Mouse (Mus musculus) E14TG2a.4 (cell line): ENCODE results near the gene Stard3.
A peak's percentile ranks its signal among the peaks of the same experiment; 100 is the strongest.

Experiments used
- H3K27me3 ChIP-seq: 2 replicates; pipeline ENCODE4 v1.6.1; 2014; ENCODE audit warnings: low read length, control low read depth; ENCODE audit not compliant: insufficient read depth
- H3K36me3 ChIP-seq: 2 replicates; pipeline ENCODE4 v1.6.1; 2014; ENCODE audit warnings: low read length, control low read depth; ENCODE audit not compliant: insufficient read depth
- H3K4me1 ChIP-seq: replicated peaks from 2 replicates; pipeline ENCODE4 v1.6.1; 2014; ENCODE audit warnings: low read depth, low read length, control low read depth
- H3K4me3 ChIP-seq: replicated peaks from 2 replicates; pipeline ENCODE4 v1.5.1; 2014; ENCODE audit warnings: mild to moderate bottlenecking, low read length
- H3K9me3 ChIP-seq: 2 replicates; pipeline ENCODE4 v1.6.1; 2014; ENCODE audit warnings: low read length, control low read depth
- CTCF ChIP-seq: conservative IDR thresholded peaks from 2 replicates; pipeline ENCODE4 v1.5.1; 2014; ENCODE audit warnings: low read length
- NANOG ChIP-seq: IDR thresholded peaks from 2 replicates; pipeline ENCODE4 v1.6.1; 2014; ENCODE audit warnings: borderline replicate concordance, low read length, mixed read lengths
- POU5F1 ChIP-seq: IDR thresholded peaks from 2 replicates; pipeline ENCODE4 v1.6.1; 2014; ENCODE audit warnings: low read length, borderline replicate concordance

Stard3 gene

GRCm38 (mm10) chr11:98390141-98390540 is 32.0 kb downstream of the Stard3 start:
- H3K4me3 ChIP-seq, result no peak overlapping the region
- no peaks in the 10 kb centered on the region for H3K36me3 ChIP-seq
- H3K9me3 ChIP-seq, result no peaks in the 10 kb centered on the region
- H3K4me1 ChIP-seq, result peaks cover 70% of the 10 kb centered on the region
- TF ChIP-seq NANOG (no peak), CTCF (no peak), POU5F1 (no peak)
- H3K27me3 ChIP-seq, result peaks cover 47% of the 10 kb centered on the region

- Histone ChIP-seq H3K36me3 (no peaks in the 10 kb centered on the region), H3K4me3 (peak overlapping the region; percentile 26; the same call in 1 of the 2 replicates), H3K27me3 (peaks cover 28% of the 10 kb centered on the region), H3K4me1 (peaks cover 64% of the 10 kb centered on the region), H3K9me3 (no peaks in the 10 kb centered on the region)
- TF ChIP-seq CTCF, result no peak
- TF ChIP-seq NANOG, result no peak
- no peak for TF ChIP-seq POU5F1
These were observed 33.9 kb downstream of the Stard3 start for GRCm38 (mm10) chr11:98392034-98392433.

GRCm38 (mm10) chr11:98392645-98393044 is 34.5 kb downstream of the Stard3 start:
- H3K27me3 ChIP-seq, result peaks cover 22% of the 10 kb centered on the region
- H3K4me3 ChIP-seq, result peak overlapping the region; percentile 26
- H3K4me1 ChIP-seq, result peaks cover 58% of the 10 kb centered on the region
- no peaks in the 10 kb centered on the region for H3K9me3 ChIP-seq
- TF ChIP-seq POU5F1 (no peak), NANOG (no peak), CTCF (no peak)
- no peaks in the 10 kb centered on the region; the same call in 1 of the 2 replicates for H3K36me3 ChIP-seq

- Histone ChIP-seq H3K9me3 (no peaks in the 10 kb centered on the region), H3K36me3 (no peaks in the 10 kb centered on the region; the same call in 1 of the 2 replicates), H3K4me3 (no peak overlapping the region), H3K4me1 (peaks cover 56% of the 10 kb centered on the region), H3K27me3 (peaks cover 15% of the 10 kb centered on the region)
- TF ChIP-seq POU5F1 (no peak), NANOG (no peak), CTCF (no peak)
These were observed 35.1 kb downstream of the Stard3 start for GRCm38 (mm10) chr11:98393317-98393716.

GRCm38 (mm10) chr11:98394301-98394700 is 36.1 kb downstream of the Stard3 start:
- Histone ChIP-seq H3K4me3 (no peak overlapping the region), H3K9me3 (no peaks in the 10 kb centered on the region), H3K27me3 (peaks cover 11% of the 10 kb centered on the region), H3K36me3 (no peaks in the 10 kb centered on the region; the same call in 1 of the 2 replicates), H3K4me1 (peaks cover 52% of the 10 kb centered on the region)
- no peak for TF ChIP-seq CTCF
- no peak for TF ChIP-seq POU5F1
- TF ChIP-seq NANOG, result no peak

GRCm38 (mm10) chr11:98395041-98395440 is 36.9 kb downstream of the Stard3 start:
- peaks cover 50% of the 10 kb centered on the region for H3K4me1 ChIP-seq
- no peak overlapping the region for H3K4me3 ChIP-seq
- no peak for TF ChIP-seq POU5F1
- no peak for TF ChIP-seq NANOG
- no peak for TF ChIP-seq CTCF
- H3K27me3 ChIP-seq, result peaks cover 9% of the 10 kb centered on the region
- no peaks in the 10 kb centered on the region for H3K9me3 ChIP-seq
- no peaks in the 10 kb centered on the region; the same call in 1 of the 2 replicates for H3K36me3 ChIP-seq

GRCm38 (mm10) chr11:98397946-98398345 is 39.8 kb downstream of the Stard3 start:
- no peak for TF ChIP-seq POU5F1
- TF ChIP-seq CTCF, result no peak
- TF ChIP-seq NANOG, result no peak

GRCm38 (mm10) chr11:98400161-98400726 is 42.1 kb downstream of the Stard3 start, which contains the start of gene Pgap3:
Pgap3 (minus strand) TSS chr11:98400490.
- peaks cover 22% of the 10 kb centered on the region for H3K4me1 ChIP-seq
- no peak for TF ChIP-seq NANOG
- TF ChIP-seq CTCF, result no peak
- TF ChIP-seq POU5F1, result no peak
- no peaks in the 10 kb centered on the region; the same call in 1 of the 2 replicates for H3K36me3 ChIP-seq
- peak within 1 kb of the TSS; percentile 90 for H3K4me3 ChIP-seq
- peaks cover 6% of the 10 kb centered on the region; the same call in 1 of the 2 replicates for H3K27me3 ChIP-seq
- no peaks in the 10 kb centered on the region for H3K9me3 ChIP-seq

More at GRCm38 (mm10) chr11:98397946-98398345, 39.8 kb downstream of the Stard3 start:
- H3K9me3 ChIP-seq, result no peaks in the 10 kb centered on the region
- no peak overlapping the region for H3K4me3 ChIP-seq
- H3K27me3 ChIP-seq, result no peaks in the 10 kb centered on the region
- H3K36me3 ChIP-seq, result no peaks in the 10 kb centered on the region; the same call in 1 of the 2 replicates
- peaks cover 32% of the 10 kb centered on the region for H3K4me1 ChIP-seq

- Histone ChIP-seq H3K4me3 (peak overlapping the region; percentile 90), H3K9me3 (no peaks in the 10 kb centered on the region), H3K27me3 (peaks cover 6% of the 10 kb centered on the region; the same call in 1 of the 2 replicates), H3K4me1 (peaks cover 22% of the 10 kb centered on the region), H3K36me3 (no peaks in the 10 kb centered on the region; the same call in 1 of the 2 replicates)
- TF ChIP-seq NANOG (no peak), POU5F1 (no peak), CTCF (no peak)
These were observed 42.6 kb downstream of the Stard3 start for GRCm38 (mm10) chr11:98400816-98401215.
